Mouse (Mus musculus): ENCODE measurements at regions not wholly inside any gene's neighbourhood (a gene's known extent, or its start where the extent isn't known, plus 50 kb on each side); places are given as distances from the start of the nearest gene placed in this dataset.

GRCm38 (mm10) chr16:95794281-95794727, 92.4 kb downstream of the Ets2 start:
- 80% methylated on average over 10 of the region's 10 CpGs for WGBS

GRCm38 (mm10) chr16:95790691-95791090, 88.8 kb downstream of the Ets2 start:
- WGBS = 87% methylated on average over 4 of the region's 4 CpGs
- Histone ChIP-seq H3K4me1 (replicated peaks) (peaks cover 3% of the 10 kb centered on the region; the same call in 1 of the 2 replicates), H3K27ac (no peak overlapping the region), H3K36me3 (no peaks in the 10 kb centered on the region), H3K27me3 (ENCODE audit: insufficient read depth, poor library complexity, severe bottlenecking) (no peaks in the 10 kb centered on the region), H3K4me3 (no peak overlapping the region), H3K9me3 (no peaks in the 10 kb centered on the region)
- DNase-seq (ENCODE audit: low spot score) = no peak

More at GRCm38 (mm10) chr16:95794281-95794727, 92.4 kb downstream of the Ets2 start:
- H3K27ac ChIP-seq = no peak overlapping the region
- no peaks in the 10 kb centered on the region for H3K9me3 ChIP-seq
- no peaks in the 10 kb centered on the region for H3K36me3 ChIP-seq
- peaks cover 15% of the 10 kb centered on the region; the same call in 1 of the 2 replicates for H3K4me1 ChIP-seq (replicated peaks)
- H3K4me3 ChIP-seq = no peak overlapping the region
- DNase-seq (ENCODE audit: low spot score) = no peak
- H3K27me3 ChIP-seq (ENCODE audit: insufficient read depth, poor library complexity, severe bottlenecking) = no peaks in the 10 kb centered on the region

GRCm38 (mm10) chr16:95789548-95789947, 87.7 kb downstream of the Ets2 start:
- Histone ChIP-seq H3K4me3 (no peak overlapping the region), H3K36me3 (no peaks in the 10 kb centered on the region), H3K27me3 (ENCODE audit: insufficient read depth, poor library complexity, severe bottlenecking) (no peaks in the 10 kb centered on the region), H3K27ac (no peak overlapping the region), H3K9me3 (no peaks in the 10 kb centered on the region), H3K4me1 (replicated peaks) (peaks cover 3% of the 10 kb centered on the region; the same call in 1 of the 2 replicates)
- DNase-seq (ENCODE audit: low spot score) = no peak

- Histone ChIP-seq H3K9me3 (no peaks in the 10 kb centered on the region), H3K36me3 (no peaks in the 10 kb centered on the region), H3K4me3 (no peak overlapping the region), H3K4me1 (replicated peaks) (no peaks in the 10 kb centered on the region; the same call in 1 of the 2 replicates), H3K27ac (no peak overlapping the region), H3K27me3 (ENCODE audit: insufficient read depth, poor library complexity, severe bottlenecking) (no peaks in the 10 kb centered on the region)
- 91% methylated on average over 5 of the region's 5 CpGs for WGBS
- no peak for DNase-seq (ENCODE audit: low spot score)
Observed at GRCm38 (mm10) chr16:95781681-95782080, 79.8 kb downstream of the Ets2 start.

GRCm38 (mm10) chr16:95780431-95780830, 78.6 kb downstream of the Ets2 start:
- Histone ChIP-seq H3K27me3 (ENCODE audit: insufficient read depth, poor library complexity, severe bottlenecking) (no peaks in the 10 kb centered on the region), H3K27ac (no peak overlapping the region), H3K4me3 (no peak overlapping the region), H3K4me1 (replicated peaks) (no peaks in the 10 kb centered on the region; the same call in 1 of the 2 replicates), H3K9me3 (no peaks in the 10 kb centered on the region), H3K36me3 (no peaks in the 10 kb centered on the region)
- WGBS = 80% methylated on average over 2 of the region's 2 CpGs
- no peak for DNase-seq (ENCODE audit: low spot score)

- Histone ChIP-seq H3K27me3 (ENCODE audit: insufficient read depth, poor library complexity, severe bottlenecking) (no peaks in the 10 kb centered on the region), H3K27ac (no peak overlapping the region), H3K36me3 (no peaks in the 10 kb centered on the region), H3K4me3 (no peak overlapping the region), H3K4me1 (replicated peaks) (no peaks in the 10 kb centered on the region; the same call in 1 of the 2 replicates), H3K9me3 (no peaks in the 10 kb centered on the region)
- no peak for DNase-seq (ENCODE audit: low spot score)
- 87% methylated on average over 6 of the region's 6 CpGs for WGBS
Observed at GRCm38 (mm10) chr16:95778845-95779722, 77.2 kb downstream of the Ets2 start.

GRCm38 (mm10) chr16:95778173-95778572, 76.3 kb downstream of the Ets2 start:
- no peak for DNase-seq (ENCODE audit: low spot score)
- Histone ChIP-seq H3K4me1 (replicated peaks) (no peaks in the 10 kb centered on the region; the same call in 1 of the 2 replicates), H3K27me3 (ENCODE audit: insufficient read depth, poor library complexity, severe bottlenecking) (no peaks in the 10 kb centered on the region), H3K4me3 (no peak overlapping the region), H3K36me3 (no peaks in the 10 kb centered on the region), H3K9me3 (no peaks in the 10 kb centered on the region), H3K27ac (no peak overlapping the region)
- WGBS = 82% methylated on average over 4 of the region's 4 CpGs

GRCm38 (mm10) chr16:95776610-95777363, 74.9 kb downstream of the Ets2 start:
- H3K27ac ChIP-seq = no peak overlapping the region
- 91% methylated on average over 10 of the region's 10 CpGs for WGBS
- H3K36me3 ChIP-seq = no peaks in the 10 kb centered on the region
- H3K4me1 ChIP-seq (replicated peaks) = no peaks in the 10 kb centered on the region; the same call in 1 of the 2 replicates
- no peak overlapping the region for H3K4me3 ChIP-seq
- DNase-seq (ENCODE audit: low spot score) = no peak
- no peaks in the 10 kb centered on the region for H3K27me3 ChIP-seq (ENCODE audit: insufficient read depth, poor library complexity, severe bottlenecking)
- H3K9me3 ChIP-seq = no peaks in the 10 kb centered on the region

- H3K27ac ChIP-seq = no peak overlapping the region
- no peaks in the 10 kb centered on the region for H3K27me3 ChIP-seq (ENCODE audit: insufficient read depth, poor library complexity, severe bottlenecking)
- no peaks in the 10 kb centered on the region; the same call in 1 of the 2 replicates for H3K4me1 ChIP-seq (replicated peaks)
- no peaks in the 10 kb centered on the region for H3K36me3 ChIP-seq
- no peaks in the 10 kb centered on the region for H3K9me3 ChIP-seq
- WGBS = 83% methylated on average over 1 of the region's 1 CpGs
- no peak overlapping the region for H3K4me3 ChIP-seq
- no peak for DNase-seq (ENCODE audit: low spot score)
Observed at GRCm38 (mm10) chr16:95776010-95776409, 74.1 kb downstream of the Ets2 start.

GRCm38 (mm10) chr16:95775361-95775760, 73.5 kb downstream of the Ets2 start:
- DNase-seq (ENCODE audit: low spot score) = no peak
- 83% methylated on average over 5 of the region's 5 CpGs for WGBS

GRCm38 (mm10) chr16:95773151-95773550, 71.3 kb downstream of the Ets2 start:
- H3K4me1 ChIP-seq (replicated peaks) = peaks cover 2% of the 10 kb centered on the region; the same call in 1 of the 2 replicates
- no peak overlapping the region for H3K27ac ChIP-seq
- WGBS = 82% methylated on average over 3 of the region's 3 CpGs
- DNase-seq (ENCODE audit: low spot score) = no peak
- H3K9me3 ChIP-seq = no peaks in the 10 kb centered on the region
- no peak overlapping the region for H3K4me3 ChIP-seq
- H3K36me3 ChIP-seq = no peaks in the 10 kb centered on the region
- no peaks in the 10 kb centered on the region for H3K27me3 ChIP-seq (ENCODE audit: insufficient read depth, poor library complexity, severe bottlenecking)

More at GRCm38 (mm10) chr16:95775361-95775760, 73.5 kb downstream of the Ets2 start:
- Histone ChIP-seq H3K27ac (no peak overlapping the region), H3K4me1 (replicated peaks) (no peaks in the 10 kb centered on the region; the same call in 1 of the 2 replicates), H3K27me3 (ENCODE audit: insufficient read depth, poor library complexity, severe bottlenecking) (no peaks in the 10 kb centered on the region), H3K36me3 (no peaks in the 10 kb centered on the region), H3K9me3 (no peaks in the 10 kb centered on the region), H3K4me3 (no peak overlapping the region)

Data from hindbrain, embryonic 10.5 days (tissue).